Mouse (Mus musculus) heart, adult 2 months (tissue): Measurements from ENCODE around the gene Dpf3. TPM values are rescaled to one million over a fixed set of nuclear protein-coding genes. Genes with fewer than 3 reads are reported as not detected.
A peak's percentile ranks its signal among the peaks of the same experiment; 100 is the strongest.

Experiments
- DNase-seq, 2 experiments: peaks; one replicate each; pipeline ENCODE4 v3.0.0; 2021
- H3K27ac ChIP-seq: fragments of 200-600 bp; 2 replicates; pipeline ENCODE4 v1.8.1; 2022
- H3K27me3 ChIP-seq: fragments of 200-500 bp; 2 replicates; pipeline ENCODE4 v1.6.1; 2012; ENCODE audit warnings: mild to moderate bottlenecking, low read length, inconsistent platforms, mixed read lengths; ENCODE audit not compliant: control insufficient read depth, insufficient read depth
- H3K36me3 ChIP-seq: fragments of 200-500 bp; 2 replicates; pipeline ENCODE4 v1.6.1; 2012; ENCODE audit warnings: low read length, inconsistent platforms; ENCODE audit not compliant: control insufficient read depth, insufficient read depth
- H3K4me1 ChIP-seq: fragments of 200-500 bp; 2 replicates; pipeline ENCODE4 v1.6.1; 2011; ENCODE audit warnings: low read length; ENCODE audit not compliant: control insufficient read depth, insufficient read depth
- H3K4me3 ChIP-seq: fragments of 200-600 bp; 2 replicates; pipeline ENCODE4 v1.8.1; 2022
- H3K79me2 ChIP-seq: fragments of 200-500 bp; replicated peaks from 2 replicates; pipeline ENCODE4 v1.6.1; 2012; ENCODE audit warnings: mild to moderate bottlenecking, inconsistent platforms, low read length, moderate library complexity, mixed read lengths; ENCODE audit not compliant: control insufficient read depth, insufficient read depth
- H3K9ac ChIP-seq: fragments of 200-500 bp; 2 replicates; pipeline ENCODE4 v1.6.1; 2012; ENCODE audit warnings: low read depth, mild to moderate bottlenecking, control low read depth, inconsistent platforms, low read length, mixed read lengths
- CTCF ChIP-seq: fragments of 200-600 bp; IDR thresholded peaks from 2 replicates; pipeline ENCODE4 v1.8.1; 2022; ENCODE audit warnings: antibody characterized with exemption, mild to moderate bottlenecking, moderate library complexity
- EP300 ChIP-seq: fragments of 200-500 bp; IDR thresholded peaks from 2 replicates; pipeline ENCODE4 v1.6.1; 2011; ENCODE audit warnings: low read depth, low read length, control low read depth; ENCODE audit not compliant: insufficient read depth
- POLR2A ChIP-seq: fragments of 200-500 bp; IDR thresholded peaks from 2 replicates; pipeline ENCODE4 v1.6.1; 2011; ENCODE audit warnings: mild to moderate bottlenecking, low read depth, low read length, control low read depth; ENCODE audit not compliant: insufficient read depth
- WGBS: fragments of 180-500 bp; shearing (Covaris S2); methylation state at CpG from one replicate; pipeline ENCODE4 v1.1.7; 2018; 5-methylcytosine and 5-hydroxymethylcytosine counted together
- intact Hi-C: fragments of 180-260 bp; cut with DNase I; formaldehyde crosslinking; loops from one replicate; pipeline ENCODE4 v1.15.1; 2025
- polyA plus RNA-seq: library from polyadenylated mRNA; depleted of rRNA; stranded (reverse); fragments of >200 nt; gene quantifications from 2 replicates; pipeline ENCODE4 v1.2.3, GENCODE M21; 2012
- total RNA-seq, 2 experiments: library from RNA; stranded (reverse); gene quantifications; 2 replicates each; pipeline ENCODE4 v1.2.3; 2021

Dpf3 gene
- total and polyA plus RNA-seq, 3 experiments, result 9.1 to 18.8 (median 16.6) TPM

- no peak overlapping the region for H3K9ac ChIP-seq
- WGBS, result 92% methylated on average over 5 of the region's 5 CpGs
- H3K4me3 ChIP-seq, result no peak overlapping the region
- no peaks in the 10 kb centered on the region for H3K79me2 ChIP-seq
- H3K27ac ChIP-seq, result no peak overlapping the region
- H3K4me1 ChIP-seq, result no peaks in the 10 kb centered on the region
- no peak for TF ChIP-seq CTCF
- TF ChIP-seq POLR2A, result no peak
- no peak for TF ChIP-seq EP300
- no peak for DNase-seq
- H3K36me3 ChIP-seq, result no peaks in the 10 kb centered on the region
- intact Hi-C loops, result loop anchor here (5.0 kb wide), 2 partner anchors 36 to 74 kb away; partner anchors contain the start of gene Dpf3
- H3K27me3 ChIP-seq, result no peaks in the 10 kb centered on the region
Measured at GRCm38 (mm10) chr12:83413684-83414083, 73.8 kb downstream of the Dpf3 start.

GRCm38 (mm10) chr12:83411721-83412521 is 75.6 kb downstream of the Dpf3 start:
- H3K27me3 ChIP-seq, result no peaks in the 10 kb centered on the region
- H3K9ac ChIP-seq, result peak overlapping the region; percentile 34
- H3K4me1 ChIP-seq, result no peaks in the 10 kb centered on the region
- peak; percentile 61 to 80 for DNase-seq
- WGBS, result 46% methylated on average over 17 of the region's 17 CpGs
- H3K79me2 ChIP-seq, result no peaks in the 10 kb centered on the region
- TF ChIP-seq POLR2A, result peak; percentile 45; the same call in 1 of the 2 replicates
- no peak for TF ChIP-seq CTCF
- TF ChIP-seq EP300, result 0 out of 2 replicates have a peak, but pooled peaks have one; percentile 63
- peak overlapping the region; percentile 71 for H3K27ac ChIP-seq
- intact Hi-C loops, result loop anchor here (5.0 kb wide), 2 partner anchors 35 to 75 kb away; partner anchors contain the start of gene Dpf3
- H3K4me3 ChIP-seq, result peak overlapping the region; percentile 18
- no peaks in the 10 kb centered on the region for H3K36me3 ChIP-seq

- 56% methylated on average over 5 of the region's 5 CpGs for WGBS
- no peak overlapping the region for H3K4me3 ChIP-seq
- H3K36me3 ChIP-seq, result no peaks in the 10 kb centered on the region
- intact Hi-C loops, result loop anchor here (5.0 kb wide), 2 partner anchors 34 to 76 kb away; partner anchors contain the start of gene Dpf3
- DNase-seq, result no peak
- H3K79me2 ChIP-seq, result no peaks in the 10 kb centered on the region
- no peaks in the 10 kb centered on the region for H3K27me3 ChIP-seq
- H3K27ac ChIP-seq, result peak overlapping the region; percentile 71
- peaks cover 3% of the 10 kb centered on the region; the same call in 1 of the 2 replicates for H3K4me1 ChIP-seq
- H3K9ac ChIP-seq, result no peak overlapping the region
- TF ChIP-seq CTCF (no peak), POLR2A (no peak), EP300 (no peak)
Measured at GRCm38 (mm10) chr12:83411032-83411431, 76.5 kb downstream of the Dpf3 start.

GRCm38 (mm10) chr12:83405374-83406125 is 82.0 kb downstream of the Dpf3 start:
- H3K4me1 ChIP-seq, result peaks cover 9% of the 10 kb centered on the region
- no peak overlapping the region for H3K27ac ChIP-seq
- H3K27me3 ChIP-seq, result no peaks in the 10 kb centered on the region
- intact Hi-C loops, result loop anchor here (2.0 kb wide), 1 partner anchor 17 kb away; no protein-coding TSS in a partner anchor
- H3K36me3 ChIP-seq, result no peaks in the 10 kb centered on the region
- no peak for DNase-seq
- 77% methylated on average over 12 of the region's 12 CpGs for WGBS
- no peak overlapping the region for H3K9ac ChIP-seq
- H3K4me3 ChIP-seq, result no peak overlapping the region
- H3K79me2 ChIP-seq, result no peaks in the 10 kb centered on the region
- TF ChIP-seq EP300 (no peak), POLR2A (no peak), CTCF (no peak)

GRCm38 (mm10) chr12:83402270-83402669 is 85.2 kb downstream of the Dpf3 start:
- WGBS, result 71% methylated on average over 5 of the region's 5 CpGs

More at GRCm38 (mm10) chr12:83402270-83402669, 85.2 kb downstream of the Dpf3 start:
- Histone ChIP-seq H3K27ac (no peak overlapping the region), H3K36me3 (no peaks in the 10 kb centered on the region), H3K9ac (no peak overlapping the region), H3K79me2 (no peaks in the 10 kb centered on the region), H3K27me3 (no peaks in the 10 kb centered on the region), H3K4me3 (no peak overlapping the region), H3K4me1 (peaks cover 9% of the 10 kb centered on the region)
- no peak for DNase-seq
- no peak for TF ChIP-seq POLR2A
- TF ChIP-seq CTCF, result no peak
- no peak for TF ChIP-seq EP300
- intact Hi-C loops, result no loop called here
